Mouse (Mus musculus): ENCODE data around the gene Zcchc24. TPM values are rescaled to one million over a fixed set of nuclear protein-coding genes. Genes with fewer than 3 reads are reported as not detected.

Gene Zcchc24
- total and polyA plus RNA-seq, 2 experiments from 2014 or later, result 20.4 to 39.3 TPM

GRCm38 (mm10) chr14:25666668-25667376 lies 102.0 kb downstream of the Zcchc24 start:
- 89% methylated on average over 2 of the region's 2 CpGs for WGBS
- peak; percentile 50 for DNase-seq (ENCODE audit: low spot score)
- peaks cover 22% of the 10 kb centered on the region for H3K36me3 ChIP-seq (ENCODE audit: insufficient read depth, low read length)

GRCm38 (mm10) chr14:25665314-25665970 lies 103.4 kb downstream of the Zcchc24 start:
- Histone ChIP-seq H3K4me1 (ENCODE audit: insufficient read depth, low read length) (no peaks in the 10 kb centered on the region), H3K27ac (peak overlapping the region; percentile 9; the same call in 1 of the 2 replicates), H3K27me3 (ENCODE audit: insufficient read depth, low read length) (no peaks in the 10 kb centered on the region), H3K9me3 (ENCODE audit: low read length) (no peaks in the 10 kb centered on the region), H3K4me2 (ENCODE audit: low read depth, low read length) (no peak overlapping the region), H3K4me3 (ENCODE audit: low read length) (no peak overlapping the region), H3K9ac (replicated peaks; ENCODE audit: low read length) (no peak overlapping the region), H3K36me3 (ENCODE audit: insufficient read depth, low read length) (peaks cover 32% of the 10 kb centered on the region)
- ATAC-seq, result no peak
- 67% methylated on average over 19 of the region's 19 CpGs for WGBS
- TF ChIP-seq CTCF (IDR thresholded peaks at IDR 0.05; ENCODE audit: low read depth), result no peak
- peak; percentile 39 for DNase-seq (ENCODE audit: low spot score)

More at GRCm38 (mm10) chr14:25666668-25667376, 102.0 kb downstream of the Zcchc24 start:
- H3K9me3 ChIP-seq (ENCODE audit: low read length), result no peaks in the 10 kb centered on the region
- H3K4me3 ChIP-seq (ENCODE audit: low read length), result no peak overlapping the region
- H3K9ac ChIP-seq (replicated peaks; ENCODE audit: low read length), result no peak overlapping the region
- no peaks in the 10 kb centered on the region for H3K4me1 ChIP-seq (ENCODE audit: insufficient read depth, low read length)
- no peak overlapping the region for H3K4me2 ChIP-seq (ENCODE audit: low read depth, low read length)
- TF ChIP-seq CTCF (IDR thresholded peaks at IDR 0.05; ENCODE audit: low read depth), result peak; percentile 68
- no peak overlapping the region for H3K27ac ChIP-seq
- ATAC-seq, result 0 out of 2 replicates have a peak, but pooled peaks have one; percentile 6
- H3K27me3 ChIP-seq (ENCODE audit: insufficient read depth, low read length), result no peaks in the 10 kb centered on the region

- Histone ChIP-seq H3K27me3 (ENCODE audit: insufficient read depth, low read length) (no peaks in the 10 kb centered on the region), H3K4me1 (ENCODE audit: insufficient read depth, low read length) (no peaks in the 10 kb centered on the region), H3K9me3 (ENCODE audit: low read length) (no peaks in the 10 kb centered on the region), H3K36me3 (ENCODE audit: insufficient read depth, low read length) (peaks cover 44% of the 10 kb centered on the region), H3K4me2 (ENCODE audit: low read depth, low read length) (no peak overlapping the region), H3K4me3 (ENCODE audit: low read length) (no peak overlapping the region), H3K27ac (peak overlapping the region; percentile 56), H3K9ac (replicated peaks; ENCODE audit: low read length) (no peak overlapping the region)
- DNase-seq (ENCODE audit: low spot score) (peak; percentile 15), ATAC-seq (no peak)
- whole genome bisulfite sequencing, result 34% methylated on average over 7 of the region's 7 CpGs
- no peak for TF ChIP-seq CTCF (IDR thresholded peaks at IDR 0.05; ENCODE audit: low read depth)
Observed at GRCm38 (mm10) chr14:25664310-25664695, 104.5 kb downstream of the Zcchc24 start.

DNA sequence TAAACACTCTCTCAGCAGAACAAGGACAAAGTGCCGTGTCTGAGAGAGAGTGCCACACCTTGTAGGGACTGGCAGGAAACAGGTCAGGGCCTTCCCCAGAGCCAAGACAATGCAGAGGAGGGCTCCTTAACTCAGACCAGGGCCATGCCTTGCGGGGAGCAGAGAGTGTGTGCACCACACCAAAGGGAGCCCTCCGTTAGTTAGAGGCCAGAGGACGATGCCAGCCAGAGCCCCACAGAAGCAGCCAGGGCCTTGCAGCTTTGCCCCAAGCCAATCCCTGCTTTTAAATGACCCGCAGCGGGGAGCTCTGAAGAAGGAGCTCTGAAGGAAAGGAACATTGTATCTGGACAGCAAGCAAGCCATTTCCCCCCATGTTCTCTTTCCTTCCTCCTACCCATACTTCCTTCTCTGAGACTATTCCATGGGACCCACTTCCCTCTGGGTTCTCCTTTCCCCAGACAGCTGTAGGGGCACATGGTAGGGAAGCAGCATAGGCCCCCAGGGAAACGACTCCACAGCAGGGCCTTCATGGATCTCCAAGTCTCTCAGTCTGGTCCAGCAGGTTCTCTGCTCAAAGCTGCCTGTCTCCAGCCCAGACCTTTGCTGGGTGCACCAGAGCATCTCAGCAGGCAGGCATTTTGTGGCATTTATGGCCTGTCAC lies 105.1 kb downstream of the Zcchc24 start:
- H3K27me3 ChIP-seq (ENCODE audit: insufficient read depth, low read length), result no peaks in the 10 kb centered on the region

More for the DNA sequence above, 105.1 kb downstream of the Zcchc24 start:
- WGBS, result 63% methylated on average over 7 of the region's 7 CpGs
- Histone ChIP-seq H3K27ac (peak overlapping the region; percentile 56), H3K4me2 (ENCODE audit: low read depth, low read length) (no peak overlapping the region), H3K36me3 (ENCODE audit: insufficient read depth, low read length) (peaks cover 49% of the 10 kb centered on the region), H3K9me3 (ENCODE audit: low read length) (no peaks in the 10 kb centered on the region), H3K4me3 (ENCODE audit: low read length) (no peak overlapping the region), H3K9ac (replicated peaks; ENCODE audit: low read length) (no peak overlapping the region), H3K4me1 (ENCODE audit: insufficient read depth, low read length) (no peaks in the 10 kb centered on the region)
- DNase-seq (ENCODE audit: low spot score) (no peak), ATAC-seq (no peak)
- TF ChIP-seq CTCF (IDR thresholded peaks at IDR 0.05; ENCODE audit: low read depth), result no peak

Other genes with a start within 250 kb of the Zcchc24 start
- 55.3 and 55.4 TPM in 2 replicates for gene Ppif, start 74.9 kb downstream of the Zcchc24 start, total RNA-seq (2014; rRNA removed)
- 46.1 and 46.7 TPM in 2 replicates for gene Ppif, start 74.9 kb downstream of the Zcchc24 start, polyA plus RNA-seq (2015; fragmentation: Nextera tagmentation; extraction: Ambion mirVana)
- 3.7 and 4.2 TPM in 2 replicates for gene Anxa11, start 73.1 kb upstream of the Zcchc24 start, total RNA-seq (2014; rRNA removed)
- 4.5 and 4.9 TPM in 2 replicates for gene Anxa11, start 73.1 kb upstream of the Zcchc24 start, polyA plus RNA-seq (2015; fragmentation: Nextera tagmentation; extraction: Ambion mirVana)
- gene Plac9a, start 134.1 kb upstream of the Zcchc24 start, total RNA-seq (2014; rRNA removed), result 2.0 TPM in 1 of 2 replicates, not detected in the other
- gene Plac9a, start 134.1 kb upstream of the Zcchc24 start, polyA plus RNA-seq (2015; fragmentation: Nextera tagmentation; extraction: Ambion mirVana), result 0.41 TPM in 1 of 2 replicates, not detected in the other
- gene Tmem254a, start 158.6 kb upstream of the Zcchc24 start, total RNA-seq (2014; rRNA removed), result 8.3 and 8.6 TPM in 2 replicates
- gene Tmem254a, start 158.6 kb upstream of the Zcchc24 start, polyA plus RNA-seq (2015; fragmentation: Nextera tagmentation; extraction: Ambion mirVana), result 5.0 and 9.1 TPM in 2 replicates
- not detected in 2 replicates for gene Cphx1, start 169.3 kb upstream of the Zcchc24 start, total RNA-seq (2014; rRNA removed)
- gene Cphx1, start 169.3 kb upstream of the Zcchc24 start, polyA plus RNA-seq (2015; fragmentation: Nextera tagmentation; extraction: Ambion mirVana), result not detected in 2 replicates
- 1.2 and 2.1 TPM in 2 replicates for gene Duxbl1, start 209.5 kb upstream of the Zcchc24 start, total RNA-seq (2014; rRNA removed)
- gene Duxbl1, start 209.5 kb upstream of the Zcchc24 start, polyA plus RNA-seq (2015; fragmentation: Nextera tagmentation; extraction: Ambion mirVana), result 1.9 and 2.1 TPM in 2 replicates